Comparison of ENCODE assay signal across 30 mouse cellular contexts in genomic region chr8:122670001-122670400, GRCm38 (mm10). TPM values are rescaled to one million over a fixed set of nuclear protein-coding genes. Genes with fewer than 3 reads are reported as not detected.
DNase-seq lines count a peak whose midpoint lies in the region; ATAC-seq lines count a peak whose summit lies in the region.
"Had no signal": no experiment of that assay in that cellular context is flagged by ENCODE, and none has a peak within 500 bp of the region (broad histone marks: within the 10 kb centered on the region; RNA-seq: fewer than 3 reads in every experiment).

No protein-coding gene starts in this region.

- H3K4me2 ChIP-seq in hindbrain, embryonic 12.5 days (replicated peaks), result peak overlapping the region; percentile 8; the same call in 1 of the 2 replicates
- H3K4me2 ChIP-seq in hindbrain, embryonic 16.5 days (ENCODE audit: low read length), result no peak overlapping the region; the same call in 1 of the 2 replicates
- H3K4me2 ChIP-seq in limb, embryonic 13.5 days (replicated peaks), result peak overlapping the region; percentile 25; the same call in 1 of the 2 replicates
- H3K4me2 ChIP-seq: embryonic facial prominence, embryonic 12.5 days; forebrain, embryonic 15.5 days; heart, embryonic 12.5 days had no signal

- H3K9me3 ChIP-seq in hindbrain, embryonic 12.5 days (replicated peaks), result no peaks in the 10 kb centered on the region
- no peaks in the 10 kb centered on the region for H3K9me3 ChIP-seq in hindbrain, embryonic 16.5 days (ENCODE audit: control insufficient read depth, low read length)
- no peaks in the 10 kb centered on the region for H3K9me3 ChIP-seq in limb, embryonic 13.5 days
- H3K9me3 ChIP-seq: embryonic facial prominence, embryonic 12.5 days; forebrain, embryonic 15.5 days; heart, embryonic 12.5 days had no signal

- no peak for ATAC-seq in hindbrain, embryonic 12.5 days (ENCODE audit: low FRiP score)
- ATAC-seq in hindbrain, embryonic 16.5 days, result no peak
- ATAC-seq in limb, embryonic 13.5 days (ENCODE audit: low FRiP score, low read depth), result no peak
- ATAC-seq: CD4-positive, CD25-positive, alpha-beta regulatory T cell, adult 4 months; forebrain, embryonic 15.5 days; intestine, postnatal 0 days; liver, postnatal 0 days; Patski had no signal

- no peaks in the 10 kb centered on the region for H3K36me3 ChIP-seq in hindbrain, embryonic 12.5 days
- no peaks in the 10 kb centered on the region for H3K36me3 ChIP-seq in hindbrain, embryonic 16.5 days (ENCODE audit: control insufficient read depth, insufficient read depth, low read length)
- H3K36me3 ChIP-seq in limb, embryonic 13.5 days, result no peaks in the 10 kb centered on the region
- H3K36me3 ChIP-seq: embryonic facial prominence, embryonic 12.5 days; forebrain, embryonic 15.5 days had no signal

- no peak overlapping the region for H3K4me3 ChIP-seq in hindbrain, embryonic 12.5 days
- no peak overlapping the region for H3K4me3 ChIP-seq in hindbrain, embryonic 16.5 days (ENCODE audit: low read length)
- no peak overlapping the region for H3K4me3 ChIP-seq in limb, embryonic 13.5 days
- H3K4me3 ChIP-seq: embryonic facial prominence, embryonic 12.5 days; erythroblast, embryonic 14.5 days; forebrain, embryonic 15.5 days; heart, embryonic 12.5 days had no signal

- no peak overlapping the region for H3K27ac ChIP-seq in hindbrain, embryonic 12.5 days
- H3K27ac ChIP-seq in hindbrain, embryonic 16.5 days (ENCODE audit: low read depth, low read length), result no peak overlapping the region
- no peak overlapping the region for H3K27ac ChIP-seq in limb, embryonic 13.5 days
- H3K27ac ChIP-seq: embryonic facial prominence, embryonic 12.5 days; forebrain, embryonic 15.5 days; kidney, postnatal 0 days had no signal

- peaks cover 46% of the 10 kb centered on the region for H3K27me3 ChIP-seq in hindbrain, embryonic 12.5 days
- no peaks in the 10 kb centered on the region for H3K27me3 ChIP-seq in hindbrain, embryonic 16.5 days (replicated peaks; ENCODE audit: control insufficient read depth, insufficient read depth, low read length)
- peaks cover 15% of the 10 kb centered on the region for H3K27me3 ChIP-seq in limb, embryonic 13.5 days
- H3K27me3 ChIP-seq: forebrain, embryonic 15.5 days had no signal

- DNase-seq in cerebellum, postnatal 25 days, result peak; percentile 44 to 56
- no peak for DNase-seq in cerebellum, postnatal 4 days (ENCODE audit: low spot score in 2 of 2)
- DNase-seq in brain, adult 2 months (ENCODE audit: low read depth, low spot score), result peak; percentile 43
- no peak for DNase-seq in left cerebral cortex, postnatal 4 days
- DNase-seq in c-Kit-positive CD71-positive TER-119-positive erythroid progenitor cells, embryonic 14.5 days (ENCODE audit: low spot score), result no peak
- DNase-seq: adrenal gland, postnatal 10 days; cerebellum, adult 18-20 months; gastrocnemius, postnatal 25 days; heart, postnatal 4 days; liver, postnatal 0 days; lung, postnatal 10 days; right cerebral cortex, postnatal 25 days; thymus, postnatal 36 days had no signal

- H3K9ac ChIP-seq in hindbrain, embryonic 12.5 days, result no peak overlapping the region; the same call in 1 of the 2 replicates
- no peak overlapping the region for H3K9ac ChIP-seq in hindbrain, embryonic 16.5 days (ENCODE audit: low read depth, low read length)
- H3K9ac ChIP-seq in limb, embryonic 13.5 days, result no peak overlapping the region
- H3K9ac ChIP-seq: embryonic facial prominence, embryonic 12.5 days; forebrain, embryonic 15.5 days; heart, embryonic 12.5 days; liver, postnatal 0 days had no signal

- peaks cover 79% of the 10 kb centered on the region for H3K4me1 ChIP-seq in hindbrain, embryonic 12.5 days
- peaks cover 65% of the 10 kb centered on the region for H3K4me1 ChIP-seq in hindbrain, embryonic 16.5 days (ENCODE audit: control insufficient read depth, insufficient read depth, low read depth, low read length)
- peaks cover 53% of the 10 kb centered on the region for H3K4me1 ChIP-seq in limb, embryonic 13.5 days

- intact Hi-C loops in left cerebral cortex, postnatal 4 days (cut with DNase I), result loop anchor here (10.0 kb wide), 1 partner anchor 155 kb away; no protein-coding TSS in a partner anchor

- WGBS in hindbrain, embryonic 12.5 days, result 26% methylated on average over 11 of the region's 11 CpGs
- 20% methylated on average over 11 of the region's 11 CpGs for WGBS in hindbrain, embryonic 16.5 days
- 17% methylated on average over 11 of the region's 11 CpGs for WGBS in limb, embryonic 13.5 days

RNA-seq across cellular contexts. Expression of gene Cbfa2t3, which starts 28.9 kb away (rescaled TPM):
- 17.1 and 17.3 TPM in 2 replicates for polyA plus RNA-seq in hindbrain, embryonic 12.5 days (2016; fragmentation: Nextera tagmentation; extraction: Ambion mirVana)
- 12.6 and 18.3 TPM in 2 replicates for polyA plus RNA-seq in hindbrain, embryonic 16.5 days (2015; fragmentation: Nextera tagmentation; extraction: Ambion mirVana)
- 4.3 and 4.8 TPM in 2 replicates for polyA plus RNA-seq in limb, embryonic 13.5 days (2015; fragmentation: Nextera tagmentation; extraction: Ambion mirVana)
- total RNA-seq in left cerebral cortex, postnatal 4 days (2021), result 10 to 100 TPM; 20.7 to 20.8 TPM

RNA-seq across cellular contexts. Expression of gene Pabpn1l, which starts 47.5 kb away (rescaled TPM):
- not detected in 2 replicates for polyA plus RNA-seq in hindbrain, embryonic 12.5 days (2016; fragmentation: Nextera tagmentation; extraction: Ambion mirVana)
- polyA plus RNA-seq in hindbrain, embryonic 16.5 days (2015; fragmentation: Nextera tagmentation; extraction: Ambion mirVana), result not detected in 2 replicates
- not detected in 2 replicates for polyA plus RNA-seq in limb, embryonic 13.5 days (2015; fragmentation: Nextera tagmentation; extraction: Ambion mirVana)
- total RNA-seq in left cerebral cortex, postnatal 4 days (2021), result not detected
- total RNA-seq: adrenal gland, postnatal 10 days; common myeloid progenitor, adult 5-6 weeks; ES-E14; gastrocnemius, postnatal 25 days; heart, postnatal 4 days; left cerebral cortex, postnatal 14 days; liver, adult 2 months; neutrophil, adult 5-6 weeks had no signal
- polyA plus RNA-seq: CD4-positive, CD25-positive, alpha-beta regulatory T cell, adult 4 months; embryonic facial prominence, embryonic 12.5 days; erythroblast, embryonic 14.5 days; forebrain, embryonic 15.5 days; heart, embryonic 12.5 days; intestine, postnatal 0 days; liver, adult 2 months; liver, postnatal 0 days; stomach, embryonic 14.5 days had no signal

RNA-seq across cellular contexts. Expression of gene Trappc2l, which starts 58.6 kb away (rescaled TPM):
- 48.2 and 52.6 TPM in 2 replicates for polyA plus RNA-seq in hindbrain, embryonic 12.5 days (2016; fragmentation: Nextera tagmentation; extraction: Ambion mirVana)
- polyA plus RNA-seq in hindbrain, embryonic 16.5 days (2015; fragmentation: Nextera tagmentation; extraction: Ambion mirVana), result 109 and 110 TPM in 2 replicates
- polyA plus RNA-seq in limb, embryonic 13.5 days (2015; fragmentation: Nextera tagmentation; extraction: Ambion mirVana), result 49.6 and 55.6 TPM in 2 replicates
- total RNA-seq in left cerebral cortex, postnatal 4 days (2021), result 10 to 100 TPM; 63.8 to 74.6 TPM

RNA-seq across cellular contexts. Expression of gene Galns, which starts 58.7 kb away (rescaled TPM):
- polyA plus RNA-seq in hindbrain, embryonic 12.5 days (2016; fragmentation: Nextera tagmentation; extraction: Ambion mirVana), result 6.3 and 6.9 TPM in 2 replicates
- polyA plus RNA-seq in hindbrain, embryonic 16.5 days (2015; fragmentation: Nextera tagmentation; extraction: Ambion mirVana), result 8.7 TPM in 2 replicates
- polyA plus RNA-seq in limb, embryonic 13.5 days (2015; fragmentation: Nextera tagmentation; extraction: Ambion mirVana), result 9.0 and 9.7 TPM in 2 replicates
- 10 to 100 TPM; 10.3 to 10.7 TPM for total RNA-seq in left cerebral cortex, postnatal 4 days (2021)

Comparison
In these comparisons a context has a peak if more than half of its experiments do, and no peak if none do; other contexts are left out.
1. DNase-seq: peak in cerebellum, postnatal 25 days (2 of 2) and brain, adult 2 months (single experiment); none in cerebellum, postnatal 4 days (0 of 2), left cerebral cortex, postnatal 4 days (single experiment) and c-Kit-positive CD71-positive TER-119-positive erythroid progenitor cells, embryonic 14.5 days (single experiment).